In the genomic region with DNA sequence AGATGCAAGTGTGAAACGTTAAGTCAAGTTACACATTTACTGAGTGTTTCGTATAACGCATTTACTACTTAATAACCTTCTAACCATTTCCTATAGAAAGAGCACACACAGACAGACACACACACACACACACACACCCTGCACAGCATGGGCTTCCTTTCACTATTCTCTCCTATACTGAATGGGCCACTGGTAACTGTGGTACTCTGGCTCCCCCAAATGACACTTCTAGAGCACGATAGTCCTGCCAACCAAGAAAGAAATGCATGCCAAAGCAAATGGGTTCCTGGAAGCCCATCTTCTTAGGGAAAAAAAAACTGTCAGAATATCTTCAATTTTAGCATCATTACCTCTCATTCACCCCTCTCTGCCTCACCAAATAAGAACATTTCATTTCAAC, we compare ENCODE assay signal across 8 mouse cellular contexts. TPM values are rescaled to one million over a fixed set of nuclear protein-coding genes. Genes with fewer than 3 reads are reported as not detected.
DNase-seq lines count a peak whose midpoint lies in the region; ATAC-seq and TF ChIP-seq lines count a peak whose summit lies in the region.

No protein-coding gene starts in this region.

- peaks cover 1% of the 10 kb centered on the region; the same call in 1 of the 2 replicates for H3K79me2 ChIP-seq in MEL (ENCODE audit: control insufficient read depth, insufficient read depth, low read length, poor library complexity)

- peaks cover 10 to 13% of the 10 kb centered on the region in 2 experiments for H3K4me1 ChIP-seq in MEL (ENCODE audit: control insufficient read depth in 1 of 2, insufficient read depth in 2 of 2, low read length in 2 of 2)
- H3K4me1 ChIP-seq in bone marrow, adult 2 months (ENCODE audit: control insufficient read depth, insufficient read depth, low read length), result no peaks in the 10 kb centered on the region; the same call in 1 of the 2 replicates
- peaks cover 4% of the 10 kb centered on the region; the same call in 1 of the 2 replicates for H3K4me1 ChIP-seq in liver, postnatal 0 days (ENCODE audit: insufficient read depth)

- H3K9ac ChIP-seq in MEL (ENCODE audit: control insufficient read depth, low read depth, low read length, poor library complexity, severe bottlenecking), result no peak overlapping the region
- no peak overlapping the region for H3K9ac ChIP-seq in liver, postnatal 0 days (replicated peaks)

- peak; percentile 8 to 34 for DNase-seq in kidney, postnatal 36 days
- no peak for DNase-seq in kidney, postnatal 10 days
- DNase-seq in MEL (ENCODE audit: low read depth, low spot score), result no peak
- DNase-seq in liver, postnatal 0 days, result no peak
- no peak for DNase-seq in gastrocnemius, adult 8-10 months (ENCODE audit: low spot score in 2 of 2)

- no peaks in the 10 kb centered on the region for H3K9me3 ChIP-seq in MEL (replicated peaks; ENCODE audit: insufficient read depth, low read length)
- H3K9me3 ChIP-seq in liver, postnatal 0 days (ENCODE audit: low read length), result no peaks in the 10 kb centered on the region

- no peak for TF ChIP-seq POLR2A in MEL (IDR thresholded peaks at IDR 0.05; ENCODE audit: control insufficient read depth in 1 of 2, insufficient read depth in 1 of 2, low read depth in 1 of 2, low read length in 2 of 2, poor library complexity in 1 of 2)
- TF ChIP-seq POLR2A in bone marrow, adult 2 months (IDR thresholded peaks at IDR 0.05; ENCODE audit: borderline replicate concordance, control insufficient read depth, low read depth, low read length), result no peak

- no peak overlapping the region for H3K4me2 ChIP-seq in liver, postnatal 0 days (ENCODE audit: low read depth, low read length)

- peak; percentile 8 for TF ChIP-seq RAD21 in MEL (IDR thresholded peaks at IDR 0.05; ENCODE audit: low read depth, low read length)

- no peak for ATAC-seq in liver, postnatal 0 days
- ATAC-seq in erythroid progenitor cell, adult 5-6 weeks (replicated peaks; ENCODE audit: low FRiP score, poor library complexity, severe bottlenecking), result no peak
- no peak for ATAC-seq in granulocyte monocyte progenitor cell, adult 5-6 weeks (replicated peaks; ENCODE audit: poor library complexity, severe bottlenecking)

- no peak for TF ChIP-seq CTCF in MEL (IDR thresholded peaks at IDR 0.05 in 2 of 3, conservative IDR thresholded peaks at IDR 0.05 in 1 of 3; ENCODE audit: control insufficient read depth in 1 of 3, insufficient read depth in 1 of 3, low read depth in 2 of 3, low read length in 3 of 3, poor library complexity in 1 of 3, severe bottlenecking in 1 of 3)
- TF ChIP-seq CTCF in bone marrow, adult 2 months (IDR thresholded peaks at IDR 0.05; ENCODE audit: control insufficient read depth, insufficient read depth, low read length), result peak; percentile 28; the same call in 1 of the 2 replicates
- peak; percentile 58 for TF ChIP-seq CTCF in liver, postnatal 0 days (IDR thresholded peaks at IDR 0.05; ENCODE audit: low read depth)

- H3K4me3 ChIP-seq in MEL (ENCODE audit: control insufficient read depth in 1 of 2, insufficient read depth in 1 of 2, low read depth in 2 of 2, low read length in 2 of 2), result no peak overlapping the region
- H3K4me3 ChIP-seq in bone marrow, adult 2 months (replicated peaks; ENCODE audit: control insufficient read depth, low read depth, low read length), result no peak overlapping the region
- no peak overlapping the region for H3K4me3 ChIP-seq in liver, postnatal 0 days (ENCODE audit: low read depth, low read length)

- H3K27me3 ChIP-seq in MEL (ENCODE audit: control insufficient read depth in 1 of 2, insufficient read depth in 2 of 2, low read length in 2 of 2), result no peaks in the 10 kb centered on the region
- H3K27me3 ChIP-seq in liver, postnatal 0 days (ENCODE audit: insufficient read depth, low read length), result no peaks in the 10 kb centered on the region

- TF ChIP-seq EP300 in MEL (IDR thresholded peaks at IDR 0.05; ENCODE audit: low read depth in 1 of 2, low read length in 2 of 2), result no peak
- no peak for TF ChIP-seq EP300 in liver, postnatal 0 days (IDR thresholded peaks at IDR 0.05; ENCODE audit: low read depth)

- H3K27ac ChIP-seq in MEL (ENCODE audit: control insufficient read depth, low read depth, low read length), result no peak overlapping the region
- H3K27ac ChIP-seq in bone marrow, adult 2 months (ENCODE audit: control insufficient read depth, insufficient read depth, low read depth, low read length, poor library complexity), result no peak overlapping the region
- H3K27ac ChIP-seq in liver, postnatal 0 days (ENCODE audit: low read depth), result no peak overlapping the region

- WGBS in bone marrow, adult 2 months, result 80% methylated on average over 4 of the region's 4 CpGs
- WGBS in liver, postnatal 0 days (ENCODE audit: insufficient replicate concordance), result 83% methylated on average over 4 of the region's 4 CpGs

- peaks cover 19 to 20% of the 10 kb centered on the region in 2 experiments for H3K36me3 ChIP-seq in MEL (ENCODE audit: control insufficient read depth in 1 of 2, insufficient read depth in 2 of 2, low read length in 2 of 2)
- peaks cover 43% of the 10 kb centered on the region for H3K36me3 ChIP-seq in liver, postnatal 0 days (replicated peaks; ENCODE audit: insufficient read depth, low read length)

TF ChIP-seq in MEL, 35 proteins besides CTCF, POLR2A, EP300 and RAD21:
- TF ChIP-seq MXI1 (IDR thresholded peaks at IDR 0.05; ENCODE audit: low read depth, low read length) (no peak), E2F4 (IDR thresholded peaks at IDR 0.05; ENCODE audit: borderline replicate concordance, low read depth, low read length) (no peak), USF1 (IDR thresholded peaks at IDR 0.05; ENCODE audit: low read depth, low read length) (no peak), TCF12 (IDR thresholded peaks at IDR 0.05; ENCODE audit: low read depth, low read length) (no peak), CHD2 (IDR thresholded peaks at IDR 0.05; ENCODE audit: low read length) (no peak), JUND (IDR thresholded peaks at IDR 0.05; ENCODE audit: low read depth, low read length) (no peak), MAX (IDR thresholded peaks at IDR 0.05; ENCODE audit: low read length) (no peak), GABPA (IDR thresholded peaks at IDR 0.05; ENCODE audit: low read depth, low read length) (no peak), MYC (IDR thresholded peaks at IDR 0.05; ENCODE audit: low read depth, low read length) (no peak), TBP (IDR thresholded peaks at IDR 0.05; ENCODE audit: low read depth, low read length) (no peak), ELF1 (IDR thresholded peaks at IDR 0.05; ENCODE audit: low read depth, low read length) (no peak), BHLHE40 (IDR thresholded peaks at IDR 0.05; ENCODE audit: borderline replicate concordance, low read depth, low read length) (no peak), NELFE (IDR thresholded peaks at IDR 0.05; ENCODE audit: low read depth, low read length) (no peak), ZC3H11A (IDR thresholded peaks at IDR 0.05; ENCODE audit: low read depth, low read length) (no peak), HCFC1 (IDR thresholded peaks at IDR 0.05; ENCODE audit: low read depth, low read length) (no peak), MYB (IDR thresholded peaks at IDR 0.05; ENCODE audit: low read depth, low read length) (no peak), GATA1 (IDR thresholded peaks at IDR 0.05; ENCODE audit: low read depth, low read length) (no peak), ZMIZ1 (IDR thresholded peaks at IDR 0.05; ENCODE audit: low read depth, low read length) (no peak)

RNA-seq across cellular contexts. Expression of gene Prim2, which starts 22.4 kb away (rescaled TPM):
- 36.1 and 38.6 TPM in 2 replicates for total RNA-seq in MEL (2012; rRNA removed)
- 10 to 100 TPM in 1 of 2 experiments, not detected in 1; 48.9 TPM for polyA plus RNA-seq in MEL (2012; ENCODE audit: insufficient read depth in 1 of 2, insufficient read length in 2 of 2, low read depth in 1 of 2, low replicate concordance in 2 of 2, missing spikeins in 1 of 2)
- 29.2 and 40.0 TPM in 2 replicates for polyA plus RNA-seq in bone marrow, adult 2 months (2011; ENCODE audit: insufficient read depth, insufficient read length, low replicate concordance, missing spikeins)
- 14.1 and 15.7 TPM in 2 replicates for polyA plus RNA-seq in liver, postnatal 0 days (2015; fragmentation: Nextera tagmentation; extraction: Ambion mirVana)
- 62.5 and 83.6 TPM in 2 replicates for total RNA-seq in erythroid progenitor cell, adult 5-6 weeks (2015; ENCODE audit: low replicate concordance)
- 84.2 and 84.9 TPM in 2 replicates for total RNA-seq in erythroid progenitor cell, adult 5-6 weeks (2017; ENCODE audit: low replicate concordance)
- total RNA-seq in gastrocnemius, adult 8-10 months (2022), result 1 to 10 TPM in 3 of 4 experiments, under 1 TPM in 1; 0.90 to 1.5 (median 1.2) TPM
- total RNA-seq in granulocyte monocyte progenitor cell, adult 5-6 weeks (2014; fragmentation: Nextera tagmentation), result 77.0 and 93.7 TPM in 2 replicates
- total RNA-seq in granulocyte monocyte progenitor cell, adult 5-6 weeks (2017), result 86.3 and 90.7 TPM in 2 replicates

Comparison
In these comparisons a context has a peak if more than half of its experiments do, and no peak if none do; other contexts are left out.
1. DNase-seq: peak in kidney, postnatal 36 days (2 of 2); none in kidney, postnatal 10 days (single experiment), MEL (single experiment), liver, postnatal 0 days (single experiment) and gastrocnemius, adult 8-10 months (0 of 2).
2. CTCF ChIP-seq: peak in bone marrow, adult 2 months (single experiment) and liver, postnatal 0 days (single experiment); none in MEL (0 of 3).
3. RNA of gene Prim2, which starts 22.4 kb away (total RNA-seq): 77.0 to 93.7 TPM in granulocyte monocyte progenitor cell, adult 5-6 weeks, 62.5 to 84.9 TPM in erythroid progenitor cell, adult 5-6 weeks and 36.1 to 38.6 TPM in MEL; 0.90 to 1.5 TPM in gastrocnemius, adult 8-10 months; every median in the first group is over 10 times any median in the second.